ENCODE assay signal across 10 mouse cellular contexts in genomic region chr8:110859651-110860501, GRCm38 (mm10). TPM values are rescaled to one million over a fixed set of nuclear protein-coding genes. Genes with fewer than 3 reads are reported as not detected.
A peak's percentile ranks its signal among the peaks of the same experiment; 100 is the strongest.
DNase-seq lines count a peak whose midpoint lies in the region; ATAC-seq and TF ChIP-seq lines count a peak whose summit lies in the region.
"Had no signal": no experiment of that assay in that cellular context is flagged by ENCODE, and none has a peak within 500 bp of the region (broad histone marks: within the 10 kb centered on the region; RNA-seq: fewer than 3 reads in every experiment).

No protein-coding gene starts in this region.

- no peak overlapping the region for H3K4me3 ChIP-seq in layer of hippocampus, adult 2 months
- H3K4me3 ChIP-seq: megakaryocyte, embryonic 14.5 days had no signal

- peak; percentile 37 to 69; a peak in 2 of 4 replicates for ATAC-seq in hematopoietic stem cell, adult 5-6 weeks (replicated peaks in 1 of 2; ENCODE audit: insufficient read depth in 1 of 2, low FRiP score in 2 of 2, low TSS enrichment in 1 of 2, low read depth in 1 of 2, poor library complexity in 2 of 2, severe bottlenecking in 2 of 2)

- TF ChIP-seq CTCF in layer of hippocampus, adult 2 months (conservative IDR thresholded peaks at IDR 0.05): peak; percentile 70

- DNase-seq in layer of hippocampus, adult 2 months (ENCODE audit: low spot score in 2 of 2): no peak
- DNase-seq in layer of hippocampus, adult 9-10 months (ENCODE audit: low spot score): no peak
- peak; percentile 73 for DNase-seq in CD4-positive helper T cell, adult 2 months (ENCODE audit: low read depth, low spot score)
- peak; percentile 27 for DNase-seq in T-cell, adult 2 months (ENCODE audit: low spot score)
- DNase-seq in layer of hippocampus, adult 9-11 months: no peak
- DNase-seq in thymus, postnatal 10 days (ENCODE audit: low spot score in 2 of 2): no peak
- no peak for DNase-seq in layer of hippocampus, adult 18-20 months (ENCODE audit: low spot score in 2 of 2)
- DNase-seq: kidney, adult 8-10 months had no signal

- H3K27ac ChIP-seq in layer of hippocampus, adult 2 months: no peak overlapping the region

RNA-seq across cellular contexts. Expression of gene Sf3b3, which starts 13.3 kb away (rescaled TPM):
- 10 to 100 TPM; 71.1 to 74.7 TPM for total RNA-seq in layer of hippocampus, adult 2 months (2021)
- total RNA-seq in hematopoietic stem cell, adult 5-6 weeks (2017): 184 and 205 TPM in 2 replicates
- 10 to 100 TPM; 69.7 to 71.3 TPM for total RNA-seq in layer of hippocampus, adult 18-20 months (2021)

RNA-seq across cellular contexts. Expression of gene Cog4, which starts 13.5 kb away (rescaled TPM):
- total RNA-seq in layer of hippocampus, adult 2 months (2021): 10 to 100 TPM; 61.4 to 64.0 TPM
- total RNA-seq in hematopoietic stem cell, adult 5-6 weeks (2017): 28.0 and 31.5 TPM in 2 replicates
- 10 to 100 TPM; 60.9 to 61.3 TPM for total RNA-seq in layer of hippocampus, adult 18-20 months (2021)

RNA-seq across cellular contexts. Expression of gene Fuk, which starts 42.4 kb away (rescaled TPM):
- total RNA-seq in layer of hippocampus, adult 2 months (2021): 10 to 100 TPM; 23.5 to 29.0 TPM
- total RNA-seq in hematopoietic stem cell, adult 5-6 weeks (2017): 3.3 and 5.6 TPM in 2 replicates
- total RNA-seq in layer of hippocampus, adult 18-20 months (2021): 10 to 100 TPM; 22.3 to 22.4 TPM

RNA-seq across cellular contexts. Expression of gene Il34, which starts 54.2 kb away (rescaled TPM):
- 10 to 100 TPM; 64.7 to 71.5 TPM for total RNA-seq in layer of hippocampus, adult 2 months (2021)
- not detected in 2 replicates for total RNA-seq in hematopoietic stem cell, adult 5-6 weeks (2017)
- total RNA-seq in layer of hippocampus, adult 18-20 months (2021): 10 to 100 TPM; 71.0 to 72.6 TPM

RNA-seq across cellular contexts. Expression of gene St3gal2, which starts 59.8 kb away (rescaled TPM):
- 100 to 1,000 TPM in 1 of 2 experiments, 10 to 100 TPM in 1; 95.1 to 104 TPM for total RNA-seq in layer of hippocampus, adult 2 months (2021)
- 7.1 and 12.3 TPM in 2 replicates for total RNA-seq in hematopoietic stem cell, adult 5-6 weeks (2017)
- 100 to 1,000 TPM; 101 to 103 TPM for total RNA-seq in layer of hippocampus, adult 18-20 months (2021)

Comparison
In these comparisons a context has a peak if more than half of its experiments do, and no peak if none do; other contexts are left out.
1. DNase-seq: peak in CD4-positive helper T cell, adult 2 months (single experiment) and T-cell, adult 2 months (single experiment); none in layer of hippocampus, adult 2 months (0 of 2), layer of hippocampus, adult 9-10 months (single experiment), layer of hippocampus, adult 9-11 months (single experiment), thymus, postnatal 10 days (0 of 2) and layer of hippocampus, adult 18-20 months (0 of 2).